Mouse (Mus musculus) gonadal fat pad, adult 2 months (tissue): ENCODE data around the gene E130308A19Rik. TPM values are rescaled to one million over a fixed set of nuclear protein-coding genes. Genes with fewer than 3 reads are reported as not detected.
A peak's percentile ranks its signal among the peaks of the same experiment; 100 is the strongest.

Experiments used
- DNase-seq: peaks from one replicate; pipeline ENCODE4 v3.0.0-alpha.2; 2012; ENCODE audit warnings: low read depth
- polyA plus RNA-seq: library from polyadenylated mRNA; depleted of rRNA; stranded (reverse); fragments of >200 nt; gene quantifications from 2 replicates; pipeline ENCODE4 v1.2.3, GENCODE M21; 2012; rRNA removed

E130308A19Rik gene
- polyA plus RNA-seq: 8.4 and 10.8 TPM in 2 replicates

DNA sequence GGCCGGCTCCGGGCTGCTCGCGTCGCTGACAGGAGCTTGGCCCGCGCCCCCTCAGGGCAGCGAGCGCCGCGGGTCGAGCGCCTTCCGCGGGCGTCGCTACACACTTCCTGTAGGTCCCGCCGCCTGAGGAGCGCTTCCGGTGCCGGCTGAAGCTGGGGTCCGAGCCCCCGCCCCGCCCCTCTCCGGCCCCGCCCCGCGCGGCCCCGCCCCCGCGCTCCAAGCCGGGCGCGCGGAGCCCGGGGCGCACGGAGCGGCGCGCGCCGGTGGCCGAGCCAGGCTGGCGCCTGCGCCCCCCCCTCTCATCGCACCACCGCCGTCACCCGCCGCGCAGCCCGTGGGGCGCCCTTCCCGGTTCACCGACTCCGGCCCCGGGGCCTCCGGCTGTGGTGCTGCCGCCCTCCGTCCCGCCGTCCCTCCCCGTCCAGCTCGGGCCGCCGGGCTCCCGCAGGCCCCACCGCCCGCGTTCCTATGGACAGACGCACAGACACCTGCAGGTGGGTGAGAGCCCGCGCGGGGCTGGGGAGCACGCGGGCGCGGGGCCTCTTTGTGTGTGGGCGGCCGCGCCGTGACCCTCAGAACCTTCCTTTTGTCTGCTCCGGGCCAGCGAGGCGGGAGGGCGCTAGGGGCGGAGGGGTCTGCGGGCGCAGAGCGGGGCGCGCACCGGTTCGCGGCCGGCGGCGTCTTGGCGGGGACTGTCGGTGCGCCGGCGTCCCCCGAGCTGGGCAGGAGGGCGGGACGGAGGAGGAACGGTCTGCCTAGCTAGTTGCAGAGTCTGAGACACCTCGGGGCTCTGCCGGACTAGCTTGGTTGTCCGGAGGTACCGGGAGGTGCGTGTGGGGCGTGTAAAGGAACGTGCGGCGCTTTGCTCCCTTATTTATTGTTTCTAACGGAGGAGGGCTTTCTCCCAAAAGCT lies at the start of gene E130308A19Rik:
TSS of gene E130308A19Rik (plus strand) at position 214 of the 913 bp plus-strand sequence.
- DNase-seq: no peak

DNA sequence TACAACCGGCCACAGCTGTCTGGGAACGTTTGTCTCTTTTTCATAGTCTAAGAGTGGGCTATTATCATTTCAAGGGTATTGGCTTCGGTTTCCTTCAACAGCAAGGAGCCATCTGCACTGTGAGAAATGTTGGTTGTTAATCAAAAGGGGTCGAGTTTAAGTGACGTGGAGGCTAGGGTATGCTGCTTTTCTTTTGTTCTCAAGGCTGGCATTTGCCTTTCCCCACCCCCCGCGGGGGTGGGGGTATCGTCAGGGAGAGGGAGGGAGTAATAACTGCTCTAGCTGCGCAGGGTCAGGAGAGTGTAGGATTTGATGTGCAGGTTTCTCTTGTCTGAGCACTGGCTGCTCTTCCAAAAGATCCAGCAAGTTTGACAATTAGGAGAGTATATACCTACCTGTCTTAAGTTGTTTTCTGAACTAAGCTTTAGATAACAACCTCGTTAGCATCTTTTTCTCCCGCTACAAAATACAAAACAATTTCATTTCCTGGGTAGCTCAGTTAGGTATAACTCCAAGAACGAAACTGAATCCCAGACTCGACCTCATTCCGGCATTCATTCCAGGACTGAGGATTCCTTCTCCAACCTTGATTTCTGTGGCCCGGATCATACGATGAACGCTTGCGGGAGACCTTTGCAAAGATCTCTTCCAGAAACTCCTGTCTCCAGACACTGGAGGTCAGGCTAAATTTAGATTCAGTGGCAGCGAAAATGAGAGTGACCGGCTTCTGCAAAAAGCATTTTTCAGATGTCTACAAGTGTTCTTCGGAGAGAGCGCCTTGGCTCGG lies 45.3 kb upstream of the E130308A19Rik start:
- DNase-seq: no peak

DNA sequence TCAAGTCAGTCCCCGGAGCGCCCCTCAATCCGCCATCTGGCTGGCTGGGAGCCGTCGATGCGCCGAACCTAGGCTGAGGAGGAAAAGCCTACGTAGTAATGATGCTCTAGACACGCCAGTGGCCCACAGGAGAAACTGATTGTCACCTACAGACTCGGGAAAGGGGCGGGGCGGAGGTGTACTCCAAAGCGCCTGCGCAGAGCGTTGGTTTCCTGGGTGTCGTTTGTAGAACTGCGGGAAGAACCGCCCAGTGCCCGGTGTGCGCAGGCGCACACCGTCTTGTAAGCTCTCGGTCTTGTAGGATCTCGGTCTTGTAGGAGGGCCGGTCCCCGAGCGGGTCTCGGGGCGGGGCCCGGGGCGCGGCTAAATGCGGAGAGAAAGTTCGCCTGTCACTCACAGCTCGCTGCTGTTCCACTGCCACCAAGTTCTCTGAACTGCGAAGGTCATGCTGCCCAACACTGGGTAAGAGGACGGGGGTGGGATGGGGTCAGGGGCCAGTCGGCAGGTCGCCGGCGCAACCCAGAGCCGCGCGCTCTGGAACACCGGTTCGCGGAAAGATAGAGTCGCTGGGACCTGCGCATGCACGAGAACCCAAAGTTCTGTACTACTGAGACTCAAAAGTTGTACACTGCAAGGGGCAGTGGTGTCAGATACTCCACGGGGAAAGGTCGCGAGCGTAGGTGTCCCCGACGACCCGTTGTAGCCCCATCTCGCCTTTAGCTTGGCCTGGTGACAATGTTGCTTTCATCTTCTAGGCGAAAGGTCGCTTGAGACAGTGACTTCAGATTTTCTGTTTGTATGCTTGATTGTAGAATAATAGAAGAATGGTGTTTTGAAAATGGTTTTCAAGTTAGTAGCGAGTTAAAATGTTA lies 44.5 kb upstream of the E130308A19Rik start, which contains the start of gene Hsdl2:
TSS of gene Hsdl2 (plus strand) at position 250 of the 872 bp plus-strand sequence.
- peak; percentile 92 for DNase-seq

DNA sequence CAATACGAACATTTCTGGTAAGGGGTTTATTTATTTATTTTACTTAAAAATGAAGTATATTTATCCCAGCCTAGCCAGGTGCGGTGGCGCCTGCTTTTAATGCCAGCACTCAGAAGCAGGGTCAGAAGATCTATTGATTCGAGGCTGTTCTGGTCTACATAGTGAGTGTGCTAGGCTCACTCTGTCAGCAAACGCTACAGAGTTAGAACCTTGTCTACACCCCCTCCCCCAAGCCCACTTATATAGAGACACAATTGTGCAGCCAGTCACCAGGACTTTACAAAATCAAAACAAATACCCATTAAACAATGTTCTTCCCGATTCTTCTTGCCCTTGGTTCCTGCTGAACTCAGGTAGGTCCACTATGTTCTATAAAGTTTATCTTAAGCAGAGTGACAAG lies 43.8 kb upstream of the E130308A19Rik start:
- no peak for DNase-seq

DNA sequence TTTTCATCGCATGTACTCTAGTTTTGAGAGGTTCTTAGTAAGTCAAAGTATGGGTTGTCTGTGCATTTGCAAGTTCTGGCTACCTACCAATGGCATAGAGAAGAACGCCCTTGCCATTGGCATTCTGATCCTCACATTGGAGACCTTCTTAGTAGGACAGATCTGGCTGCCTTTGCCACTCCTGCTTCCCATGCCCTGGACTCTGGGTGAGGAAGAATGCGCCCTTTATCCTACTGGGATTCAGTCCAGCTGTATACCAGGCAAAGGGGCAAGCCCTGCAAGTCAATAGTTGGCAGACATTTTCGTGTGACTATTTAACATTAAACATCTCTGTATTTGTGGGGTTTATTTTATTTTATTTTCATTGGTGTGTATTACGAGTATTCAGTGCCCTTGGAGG lies 40.9 kb upstream of the E130308A19Rik start:
- no peak for DNase-seq

DNA sequence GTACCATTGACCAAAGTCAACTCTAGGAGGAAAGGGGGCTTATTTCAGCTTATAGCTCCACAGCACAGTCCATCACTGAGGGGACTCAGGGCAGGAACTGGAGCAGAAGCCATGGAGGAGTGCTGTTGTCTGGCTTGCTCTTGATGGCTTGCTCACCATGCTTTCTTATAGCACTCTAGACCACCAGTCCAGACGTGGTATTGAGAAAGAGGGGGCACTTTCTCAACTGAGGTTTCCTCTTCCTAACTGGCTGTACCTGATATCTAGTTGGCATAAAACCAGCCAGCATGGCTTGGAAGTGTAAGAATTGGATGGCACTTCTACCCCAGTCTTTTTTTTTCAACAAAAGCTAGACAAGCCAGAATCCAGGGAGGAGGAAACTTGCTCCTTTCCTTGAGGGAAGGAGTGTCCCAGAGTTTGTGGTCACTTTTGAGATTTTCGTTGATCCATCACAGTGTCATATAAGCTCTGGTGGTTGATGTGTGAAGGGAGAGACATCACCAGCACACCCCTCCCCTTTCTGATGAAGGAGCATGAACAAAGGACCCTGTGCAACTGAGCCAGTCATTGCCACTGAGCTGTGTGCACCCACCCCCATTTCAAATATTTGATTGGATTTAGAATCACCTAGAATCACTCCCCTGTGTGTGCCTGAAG lies 38.7 kb upstream of the E130308A19Rik start:
- no peak for DNase-seq

DNA sequence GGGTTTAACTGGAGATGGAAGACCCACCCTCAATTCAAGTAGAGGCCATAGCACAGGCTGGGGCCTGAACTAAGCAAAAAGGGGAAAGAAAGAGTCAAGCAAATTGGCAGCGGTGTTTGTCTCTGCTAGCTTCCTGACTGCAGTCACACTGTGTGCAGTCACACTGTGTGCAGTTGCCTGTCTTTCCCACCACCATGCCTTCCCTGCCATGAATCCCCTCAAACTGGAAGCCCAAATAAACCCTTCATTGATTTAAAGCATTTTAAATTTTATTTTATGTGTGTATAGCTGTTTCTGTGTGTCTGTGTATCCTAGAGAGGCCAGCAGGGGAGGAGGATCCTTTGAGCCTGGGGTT lies 38.2 kb upstream of the E130308A19Rik start:
- no peak for DNase-seq

DNA sequence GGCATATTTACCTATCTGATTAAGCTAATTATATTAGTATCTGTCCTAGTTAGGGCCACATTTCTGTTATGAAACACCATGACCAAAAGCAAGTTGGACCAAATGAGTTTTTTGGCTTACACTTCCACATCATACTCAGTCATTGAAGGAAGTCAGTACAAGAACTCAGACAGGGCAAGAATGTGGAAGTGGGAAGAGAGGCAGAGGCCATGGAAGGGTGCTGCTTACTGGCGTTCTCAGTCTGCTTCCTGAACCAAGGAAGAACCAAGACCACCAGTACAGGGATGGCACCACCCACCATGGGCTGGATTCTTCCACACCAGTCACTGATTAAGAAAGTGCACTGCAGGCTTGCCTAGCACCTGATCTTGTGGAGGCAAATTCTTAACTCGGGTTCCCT lies 31.4 kb upstream of the E130308A19Rik start:
- no peak for DNase-seq

DNA sequence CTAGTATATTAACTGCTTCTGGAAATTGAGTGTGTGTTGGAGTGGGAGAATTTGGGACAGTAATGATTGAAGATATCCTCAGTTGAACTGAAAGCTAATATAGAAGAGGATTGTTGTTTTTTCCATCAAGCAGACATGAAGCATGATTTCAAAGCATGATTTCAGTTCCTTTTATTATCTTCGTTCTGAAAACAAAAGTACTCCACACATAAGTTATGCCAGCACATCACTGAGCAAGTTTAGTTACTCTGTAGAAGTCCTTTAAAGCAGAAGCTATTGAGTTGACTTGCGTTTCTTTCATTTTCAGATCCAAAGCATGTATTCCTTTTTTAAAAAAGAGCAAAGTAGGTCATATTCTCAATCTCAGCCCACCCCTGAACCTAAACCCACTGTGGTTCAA lies 29.5 kb upstream of the E130308A19Rik start:
- no peak for DNase-seq

DNA sequence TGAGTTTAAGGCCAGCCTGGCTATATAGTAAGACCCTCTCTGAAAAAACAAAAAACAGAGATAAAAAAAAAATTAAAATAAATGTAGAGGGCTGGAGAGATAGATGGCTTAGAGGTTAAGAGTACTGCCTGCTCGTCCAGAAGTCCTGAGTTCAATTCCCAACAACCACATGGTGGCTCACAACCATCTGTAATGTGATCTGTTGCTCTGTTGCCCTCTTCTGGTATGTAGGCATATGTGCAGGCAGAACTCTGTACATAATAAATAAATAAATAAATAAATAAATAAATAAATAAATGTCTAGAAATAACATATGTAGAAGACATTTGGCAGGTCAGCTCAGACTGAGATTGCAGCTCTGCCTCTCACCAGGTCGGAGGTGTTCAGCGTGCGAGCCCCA lies 23.3 kb upstream of the E130308A19Rik start:
- DNase-seq: no peak

DNA sequence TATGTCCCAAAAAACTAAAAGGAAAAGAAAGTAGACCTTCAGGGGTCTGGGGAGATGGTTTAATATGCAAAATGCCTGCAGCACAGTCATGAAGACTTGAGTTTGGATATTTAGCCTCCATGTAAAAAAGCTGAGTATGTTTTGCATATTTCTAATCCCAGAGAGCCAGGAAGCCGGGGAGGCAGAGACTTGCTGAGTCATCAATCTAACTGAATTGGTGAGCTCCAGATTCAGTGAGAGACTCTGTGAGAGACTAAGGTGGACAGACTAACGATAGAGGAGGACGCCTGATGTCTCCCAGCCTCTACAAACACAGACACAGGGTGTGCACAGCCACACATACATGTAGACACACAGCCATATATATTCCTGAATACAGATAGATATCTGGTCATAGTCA lies 21.1 kb upstream of the E130308A19Rik start:
- DNase-seq: no peak

DNA sequence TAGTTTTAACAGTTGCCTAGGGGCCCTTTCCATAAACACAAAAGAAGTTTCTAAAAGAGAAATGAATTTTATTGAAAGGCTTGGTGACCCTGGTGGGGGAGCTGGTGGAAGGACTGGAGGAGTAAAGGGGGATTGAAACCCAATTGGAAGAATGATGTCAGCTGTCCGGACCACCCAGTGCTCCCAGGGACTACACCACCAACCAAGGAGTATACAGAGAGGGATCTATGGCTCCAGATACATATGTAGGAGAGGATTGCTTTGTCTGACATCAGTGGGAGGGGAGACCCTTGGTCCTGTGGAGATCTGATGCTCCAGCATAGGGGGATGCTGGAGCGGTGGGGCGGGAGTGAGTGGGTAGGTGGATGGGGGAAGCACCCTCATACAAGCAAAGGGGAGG lies 20.5 kb upstream of the E130308A19Rik start:
- no peak for DNase-seq

DNA sequence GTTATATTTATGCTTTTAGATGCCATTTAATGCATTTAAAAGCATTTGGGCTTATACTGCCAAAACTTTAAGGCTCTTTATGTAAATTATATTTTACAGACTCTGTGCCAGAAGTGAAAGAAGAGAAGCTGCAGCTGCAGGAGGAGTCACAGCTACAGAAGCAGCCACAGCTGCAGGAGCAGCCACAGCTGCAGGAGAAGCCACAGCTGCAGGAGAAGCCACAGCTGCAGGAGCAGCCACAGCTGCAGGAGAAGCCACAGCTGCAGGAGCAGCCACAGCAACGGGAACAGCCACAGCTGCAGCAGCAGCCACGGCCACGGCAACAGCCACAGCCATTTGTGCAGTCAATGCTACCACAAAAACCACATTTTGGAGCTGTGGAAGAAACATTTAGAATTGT lies 15.6 kb upstream of the E130308A19Rik start:
- no peak for DNase-seq

DNA sequence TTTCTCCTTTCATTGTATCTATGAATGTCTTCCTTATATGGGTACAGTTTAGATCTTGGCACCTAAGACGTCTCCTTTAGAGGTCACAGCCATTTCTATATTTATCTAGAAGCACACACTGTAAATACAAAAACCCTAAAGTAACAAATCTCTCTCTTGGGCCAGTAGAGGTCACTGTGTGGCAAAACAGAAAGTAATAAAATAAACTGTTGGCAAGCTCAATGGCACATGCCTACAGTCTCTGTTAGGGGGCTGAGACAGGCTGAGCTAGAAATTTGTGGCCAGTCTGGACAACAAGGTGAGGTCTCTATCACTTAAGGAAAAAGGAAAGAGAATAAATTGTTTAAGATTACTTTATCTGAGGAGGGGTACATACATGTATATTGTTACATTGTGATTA lies 11.0 kb upstream of the E130308A19Rik start:
- no peak for DNase-seq

DNA sequence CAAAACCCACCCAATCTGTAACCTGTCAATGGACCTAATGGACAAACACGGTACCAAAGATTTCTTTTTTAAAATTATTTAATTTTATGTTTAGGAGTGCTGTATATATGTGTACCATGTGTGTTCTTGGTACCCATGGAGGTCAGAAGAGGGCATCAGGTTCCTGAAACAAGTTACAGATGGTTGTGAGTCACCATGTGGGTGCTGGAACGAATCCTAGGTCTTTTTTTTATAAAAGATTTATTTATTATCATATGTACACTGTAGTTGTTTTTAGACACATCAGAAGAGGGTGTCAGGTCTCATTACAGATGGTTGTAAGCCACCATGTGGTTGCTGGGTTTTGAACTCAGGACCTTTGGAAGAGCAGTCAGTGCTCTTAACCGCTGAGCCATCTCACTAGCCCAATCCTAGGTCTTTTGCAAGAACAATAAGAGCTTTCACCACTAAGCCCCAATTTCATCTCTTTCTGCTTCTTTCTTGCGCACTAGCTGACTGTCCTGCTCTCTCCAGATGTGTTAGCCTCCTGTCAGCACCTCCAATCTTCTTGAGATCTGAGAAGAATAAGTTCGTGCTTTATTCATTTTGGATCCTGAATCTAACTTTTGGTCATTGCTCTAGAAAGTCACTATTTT lies 6.3 kb upstream of the E130308A19Rik start:
- no peak for DNase-seq

DNA sequence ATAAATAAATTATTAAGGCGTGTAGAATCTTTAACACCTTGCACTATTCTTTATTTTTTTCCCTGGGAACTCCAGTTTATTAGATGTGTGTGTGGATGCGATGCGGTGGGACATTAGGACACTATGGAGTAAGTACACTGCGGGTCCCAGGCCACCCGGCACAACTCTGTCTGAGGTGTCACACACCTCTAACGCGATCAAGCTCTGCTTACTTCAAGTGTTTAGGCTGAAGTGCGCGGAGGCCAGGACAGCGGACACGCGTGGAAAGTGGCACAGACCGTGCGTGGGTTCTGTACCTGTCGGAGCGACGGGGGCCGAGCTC lies 374 bp upstream of the E130308A19Rik start:
- DNase-seq: no peak

DNA sequence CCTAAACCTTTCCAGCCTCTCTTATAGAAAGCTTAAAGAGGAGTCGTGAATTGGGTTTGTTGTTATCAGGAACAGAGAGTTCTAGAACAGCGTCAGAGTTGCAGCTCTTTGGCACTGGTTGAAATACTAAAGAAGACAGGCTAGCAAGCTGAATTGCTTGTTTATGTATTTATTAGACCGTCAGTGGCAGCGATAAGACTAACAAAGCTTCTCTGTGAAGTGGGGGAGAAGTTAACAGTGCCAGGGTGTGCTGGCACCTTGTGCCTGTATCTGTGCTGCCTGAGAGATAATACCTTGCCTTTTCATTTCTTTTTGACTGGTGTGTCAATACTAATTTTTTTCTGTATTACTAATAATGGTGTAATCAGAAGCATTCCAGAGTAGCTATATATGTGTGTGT lies 2.2 kb downstream of the E130308A19Rik start:
- no peak for DNase-seq

DNA sequence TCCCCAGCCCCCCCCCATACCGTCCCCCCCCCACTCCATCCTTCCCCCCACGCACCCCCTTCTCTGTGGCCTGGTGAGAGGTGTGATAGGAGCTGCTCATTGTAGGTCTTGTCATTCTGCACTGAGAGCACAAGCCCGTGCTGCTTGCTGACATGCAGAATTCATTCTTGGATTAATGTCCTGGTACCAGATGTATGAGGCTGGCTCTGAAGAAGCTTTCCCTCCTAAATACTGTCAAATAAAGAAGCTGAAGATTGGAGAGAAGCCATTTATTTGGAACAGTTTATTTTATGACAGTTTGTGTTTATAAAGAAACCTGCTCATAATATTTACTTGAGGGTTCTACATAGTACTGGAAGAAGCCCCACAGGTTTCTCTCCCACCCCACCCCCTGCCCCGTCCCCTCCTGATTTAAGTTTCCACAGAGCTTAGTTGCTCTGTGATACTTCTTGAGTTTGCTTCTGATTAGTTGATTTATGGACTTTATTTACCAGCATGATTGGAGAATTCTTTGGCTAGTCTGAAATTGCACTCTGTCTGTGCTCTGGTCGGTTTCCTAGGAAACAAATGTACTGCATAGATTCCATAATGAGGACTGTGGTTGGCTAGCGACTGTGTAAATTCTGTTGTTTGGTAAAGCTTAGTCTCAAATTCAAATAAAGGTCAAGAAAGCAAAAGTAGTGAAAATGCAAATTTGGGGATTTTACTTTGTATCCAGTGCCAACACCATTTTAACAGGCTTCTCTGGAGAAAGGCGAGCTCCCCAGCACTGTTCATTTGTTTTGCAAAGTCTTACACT lies 3.3 kb downstream of the E130308A19Rik start:
- no peak for DNase-seq

DNA sequence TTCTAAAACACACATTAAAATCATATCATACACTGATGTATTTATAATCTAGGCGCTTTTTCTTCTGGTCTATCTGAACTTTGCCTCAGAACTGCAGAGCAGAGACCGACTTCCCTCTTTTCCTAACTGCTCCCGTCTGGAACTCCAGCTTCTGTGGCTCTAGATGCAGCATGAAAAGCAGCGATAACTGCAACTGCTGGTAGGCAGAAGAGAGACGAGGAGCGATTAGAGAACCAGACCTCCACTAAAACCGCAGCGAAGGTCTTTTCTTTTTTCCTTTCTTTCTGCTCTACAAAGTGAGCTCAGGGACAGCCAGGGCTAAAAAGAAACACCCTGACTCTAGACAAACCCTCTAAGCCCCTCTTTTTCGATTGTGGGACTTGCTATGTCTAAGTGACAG lies 4.1 kb downstream of the E130308A19Rik start:
- DNase-seq: no peak

DNA sequence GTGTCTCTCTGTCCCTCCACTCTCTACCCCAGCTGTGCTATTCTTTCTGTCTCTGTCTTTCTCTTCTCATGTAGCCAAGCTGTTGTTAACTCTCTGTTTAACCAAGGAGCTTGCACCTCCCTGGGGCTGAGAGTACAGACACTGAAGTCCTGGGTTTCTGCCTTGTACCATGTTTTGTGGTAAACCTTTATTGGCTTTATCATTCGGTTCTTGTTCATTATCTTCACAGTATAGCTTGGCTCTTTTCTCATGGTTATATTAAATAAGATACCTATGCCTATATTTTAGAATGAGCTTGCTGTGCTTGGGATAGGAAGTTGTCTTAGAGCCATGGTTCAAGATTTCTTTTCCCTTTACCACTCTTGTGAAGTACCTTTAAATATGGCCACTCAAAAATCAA lies 8.5 kb downstream of the E130308A19Rik start:
- no peak for DNase-seq
